Mouse (Mus musculus): Measurements from ENCODE around the gene Mis18a.

The Mis18a gene

GRCm38 (mm10) chr16:90703646-90704045 is 23.6 kb downstream of the Mis18a start:
- DNase-seq: no peak

DNA sequence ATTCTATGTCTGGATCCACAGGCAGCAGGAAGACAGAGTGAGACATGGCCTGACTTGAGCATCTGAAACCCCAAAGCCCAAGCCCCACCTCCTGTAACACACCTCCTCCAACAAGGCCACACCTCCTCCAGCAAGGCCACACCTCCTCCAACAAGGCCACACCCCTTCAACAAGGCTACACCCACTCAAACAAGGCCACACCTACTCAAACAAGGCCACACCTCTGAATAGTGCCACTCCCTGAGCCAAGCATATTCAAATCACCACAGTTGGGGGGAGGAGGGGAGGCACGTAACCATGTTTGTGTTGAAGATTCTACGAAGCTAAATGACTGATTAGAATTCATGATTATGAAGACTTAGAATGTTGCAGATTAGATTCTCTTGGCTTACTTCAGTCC is 25.7 kb downstream of the Mis18a start:
- DNase-seq: no peak

DNA sequence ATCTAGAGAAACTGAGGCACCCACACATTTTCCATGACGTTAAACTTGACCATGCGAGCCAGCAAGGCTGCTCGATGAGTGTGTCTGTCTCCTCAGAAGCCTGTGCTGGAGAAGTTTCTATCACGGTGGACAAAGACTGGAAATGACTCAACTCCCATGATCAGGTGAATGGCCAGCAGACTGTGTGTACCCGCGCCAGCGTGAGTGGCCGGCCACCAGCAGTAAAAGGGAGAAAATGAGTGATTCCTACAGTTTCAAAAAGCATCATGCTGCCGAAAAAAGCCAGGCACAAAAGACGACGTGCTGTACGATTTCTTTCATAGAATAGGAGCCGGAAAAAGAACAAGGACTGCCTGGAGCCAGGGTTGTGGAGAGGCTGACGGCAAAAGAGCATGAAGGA is 27.8 kb downstream of the Mis18a start:
- no peak for DNase-seq

- no peak for DNase-seq
These were observed 30.9 kb downstream of the Mis18a start for GRCm38 (mm10) chr16:90696306-90696705.

- DNase-seq: no peak
These were observed 32.1 kb downstream of the Mis18a start for GRCm38 (mm10) chr16:90695121-90695520.

DNA sequence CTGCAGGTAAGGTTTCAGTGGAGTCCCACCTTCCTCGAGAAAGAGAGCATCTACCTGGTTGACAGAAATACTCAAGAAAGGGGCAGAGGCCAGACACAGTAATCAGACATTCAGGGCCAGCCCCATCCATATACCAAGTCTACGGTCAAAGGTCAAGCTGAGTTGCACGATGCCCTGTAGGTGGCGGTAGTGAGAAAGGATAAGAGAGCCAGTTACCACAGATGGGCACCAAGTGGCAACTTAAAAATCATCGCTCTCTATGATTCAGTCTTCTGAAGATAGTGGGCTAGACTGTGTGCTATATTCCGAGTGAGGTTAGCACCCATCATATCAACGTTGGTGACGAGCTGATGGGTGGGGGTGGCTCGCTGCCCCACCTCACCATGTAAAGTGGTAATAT is 32.5 kb downstream of the Mis18a start:
- DNase-seq: peak; percentile 66

DNA sequence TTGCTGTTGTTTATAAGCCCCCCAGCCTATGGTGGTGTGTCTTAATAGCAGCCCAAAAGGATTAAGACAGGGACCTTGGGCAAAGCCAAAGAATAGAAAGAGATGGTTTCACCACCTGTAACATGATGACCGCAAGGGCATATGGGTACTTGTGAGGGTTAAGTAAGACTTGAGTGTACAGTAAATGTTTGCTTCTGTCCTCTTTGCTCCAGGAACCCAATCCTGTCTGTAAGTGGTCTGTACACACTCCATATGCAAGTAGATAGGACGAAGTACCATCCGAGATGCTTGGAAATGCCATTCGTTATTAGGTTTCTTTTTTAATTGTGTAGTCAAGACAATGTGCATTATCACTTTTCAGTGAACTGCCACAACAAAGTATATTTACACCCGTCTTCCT is 33.6 kb downstream of the Mis18a start:
- DNase-seq: no peak

DNA sequence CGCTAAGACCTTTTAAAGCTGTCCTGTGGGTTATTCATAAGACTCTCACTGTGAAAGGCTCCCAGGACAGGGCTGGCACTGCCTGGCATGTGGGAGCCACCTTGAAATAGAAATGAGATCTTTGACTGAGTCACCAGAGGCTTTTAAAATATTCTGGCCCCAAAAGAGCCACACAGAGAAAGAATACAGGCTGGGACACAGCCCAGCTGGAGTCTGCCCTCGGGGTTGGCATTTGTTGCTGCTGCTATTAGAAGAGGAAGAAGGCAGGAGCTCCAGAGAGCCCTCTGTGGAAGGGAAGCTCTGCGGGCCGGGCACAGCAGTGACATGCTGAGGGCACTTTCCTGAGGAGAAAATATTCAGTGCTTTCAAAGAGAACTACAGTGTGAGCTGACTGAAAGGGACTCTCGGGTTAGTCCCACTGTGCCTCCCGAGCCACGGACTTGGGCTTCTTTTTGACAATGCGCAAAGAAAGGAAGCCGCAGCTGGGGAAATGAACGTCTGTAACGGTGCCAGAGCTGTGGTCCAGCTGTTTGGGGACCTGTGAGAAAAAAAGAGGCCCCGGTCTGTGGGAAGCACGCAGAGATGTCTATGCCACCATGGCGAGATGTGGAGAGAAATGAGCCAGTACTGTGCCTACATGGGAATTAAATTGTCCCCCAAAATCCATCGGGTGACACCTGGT is 34.4 kb downstream of the Mis18a start:
- no peak for DNase-seq

DNA sequence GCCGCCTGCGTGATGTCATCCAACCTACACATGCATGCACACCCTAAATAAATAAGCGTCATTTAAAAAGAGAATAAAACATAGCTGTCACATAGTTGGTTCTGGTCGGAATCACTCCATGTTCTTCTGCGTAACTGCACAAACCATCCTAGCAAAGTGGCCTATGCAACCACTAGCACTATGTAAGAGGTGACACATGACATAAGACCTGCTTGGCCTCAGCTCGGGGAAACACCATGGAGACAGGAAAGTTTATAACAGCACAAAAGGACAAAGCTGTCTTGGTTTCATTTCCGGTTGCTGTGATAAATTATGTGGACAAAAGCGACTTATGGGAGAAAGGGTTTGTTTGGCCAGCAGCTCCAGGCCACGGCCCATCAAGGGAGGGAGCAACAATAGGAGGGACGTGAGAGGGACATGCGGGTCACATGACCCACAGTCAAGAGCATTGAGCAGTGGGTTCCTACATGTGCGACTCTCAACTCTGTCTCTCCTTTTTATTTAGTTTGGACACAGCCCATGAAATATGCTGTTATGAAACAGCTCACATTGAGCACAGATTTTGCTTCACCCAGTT is 39.4 kb downstream of the Mis18a start:
- no peak for DNase-seq

DNA sequence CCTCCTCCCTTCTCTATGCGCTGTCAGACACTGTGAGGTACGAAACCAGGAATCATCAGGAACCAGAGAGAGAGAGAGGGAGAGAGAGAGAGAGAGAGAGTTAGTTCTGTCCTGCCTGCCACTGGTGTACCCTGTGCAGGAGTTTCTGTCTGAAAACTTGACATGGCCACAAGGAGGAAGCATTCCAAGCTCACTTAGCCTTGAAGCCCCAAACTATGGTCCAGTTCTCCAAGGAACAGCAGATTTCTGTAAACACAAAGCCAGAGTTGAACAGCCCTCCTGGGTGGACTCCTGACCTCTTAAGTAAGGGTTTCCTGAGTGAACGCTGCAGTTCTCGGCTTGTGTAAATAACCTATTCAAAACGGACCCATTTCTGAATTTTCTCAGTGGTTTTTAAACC is 40.2 kb downstream of the Mis18a start:
- DNase-seq: no peak

DNA sequence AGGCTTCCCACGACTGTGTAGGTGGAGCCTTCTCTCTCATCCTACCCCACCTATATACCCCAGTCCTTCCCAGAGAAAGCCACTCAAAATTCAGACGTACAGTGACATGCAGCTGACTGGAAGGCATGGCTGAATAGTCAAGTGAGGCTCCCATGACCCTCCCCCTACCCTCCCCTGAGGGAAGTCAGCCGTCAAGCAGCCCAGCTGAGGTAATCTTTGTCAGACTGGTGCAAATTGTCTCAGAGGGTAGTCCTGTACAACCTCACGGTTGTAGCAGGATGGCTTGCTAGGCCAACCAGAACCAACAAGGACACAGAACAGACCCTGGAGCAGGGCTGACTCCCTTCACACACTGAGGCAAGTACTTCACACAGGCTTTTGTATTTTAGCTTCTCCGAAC is 43.1 kb downstream of the Mis18a start:
- DNase-seq: no peak

DNA sequence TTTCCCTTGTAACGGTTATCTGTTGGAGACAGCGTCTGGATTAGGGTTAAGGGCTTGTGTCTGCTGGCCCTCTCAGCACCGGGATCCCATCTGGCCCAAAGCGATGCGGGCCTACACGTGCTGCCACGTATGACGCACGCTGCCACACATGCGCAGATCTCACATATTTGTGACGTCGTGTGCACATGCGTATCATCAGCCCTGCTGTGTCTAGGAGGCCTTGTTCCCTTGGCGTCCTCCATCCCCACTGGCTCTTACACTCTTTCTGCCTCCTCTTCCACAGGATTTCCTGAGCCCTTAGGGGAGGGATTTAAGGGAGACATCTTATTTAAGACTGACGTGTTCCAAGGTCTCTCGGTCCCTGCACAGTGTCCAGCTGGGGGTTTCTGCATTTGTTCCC is 47.2 kb downstream of the Mis18a start:
- no peak for DNase-seq

GRCm38 (mm10) chr16:90678820-90679219 is 48.4 kb downstream of the Mis18a start:
- no peak for DNase-seq

DNA sequence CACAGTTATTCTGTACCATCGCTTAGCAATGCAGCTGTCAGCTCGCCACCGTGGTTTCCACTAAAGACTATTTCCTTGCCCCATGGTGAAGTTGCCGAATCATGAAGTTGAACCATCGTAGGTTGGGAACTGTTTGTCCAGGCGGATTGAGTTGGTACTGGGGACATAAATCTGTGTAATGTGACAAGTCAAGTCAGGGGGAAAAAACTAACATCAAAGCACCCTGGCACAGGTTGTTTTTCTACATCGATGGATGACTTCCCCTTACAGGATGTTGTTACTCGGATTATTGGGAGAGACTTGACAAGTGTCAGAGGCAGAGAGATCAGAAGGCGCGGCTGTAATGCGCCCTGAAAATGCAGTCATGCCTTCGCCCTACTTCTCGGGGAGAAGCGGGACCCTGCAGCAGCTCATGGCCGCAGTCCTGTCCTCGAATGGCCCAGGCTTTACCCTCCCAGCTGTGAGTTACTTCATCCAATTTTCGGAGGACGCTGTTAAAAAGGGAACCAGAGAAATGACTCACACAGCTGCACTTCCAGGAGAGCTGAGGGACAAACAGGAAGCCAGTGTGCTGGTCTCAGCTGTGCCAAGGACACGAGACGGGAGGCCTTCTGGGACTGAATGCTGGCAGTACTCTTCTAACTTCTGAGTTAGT is 50.2 kb downstream of the Mis18a start:
- no peak for DNase-seq

GRCm38 (mm10) chr16:90674651-90675050 is 52.6 kb downstream of the Mis18a start:
- DNase-seq: no peak

GRCm38 (mm10) chr16:90673507-90674354 is 53.5 kb downstream of the Mis18a start:
- DNase-seq: no peak
